Mouse (Mus musculus) spleen, adult 2 months (tissue): ENCODE results near the gene Gm20388.

Source experiments
- CTCF ChIP-seq: fragments of 200-500 bp; IDR thresholded peaks from 2 replicates; pipeline ENCODE4 v1.5.1; 2011; ENCODE audit warnings: mild to moderate bottlenecking, inconsistent platforms; ENCODE audit not compliant: insufficient read depth, insufficient read length, insufficient replicate concordance; ENCODE audit errors: extremely low read depth
- POLR2A ChIP-seq: fragments of 200-500 bp; IDR thresholded peaks from 2 replicates; pipeline ENCODE4 v1.6.1; 2011; ENCODE audit warnings: low read depth, low read length, inconsistent platforms

- TF ChIP-seq POLR2A (no peak), CTCF (no peak)
Measured at GRCm38 (mm10) chr8:121162413-121162812, 1251.8 kb downstream of the Gm20388 start.
